Mouse (Mus musculus) heart, embryonic 16.5 days (tissue): Measurements from ENCODE around the gene Rccd1. TPM values are rescaled to one million over a fixed set of nuclear protein-coding genes. Genes with fewer than 3 reads are reported as not detected.
"Not testable (repeated sequence)": the region's sequence is repeated elsewhere in the genome, so short reads cannot be mapped to it uniquely, and the experiment has no call there.

ENCODE experiments used
- ATAC-seq: fragments of 200-750 bp; cut with Nextera tagmentation; replicated peaks from 2 replicates; pipeline ENCODE4 v1.8.0; 2017; ENCODE audit warnings: moderate number of reproducible peaks; ENCODE audit not compliant: insufficient read depth, low FRiP score; ENCODE audit errors: extremely low read depth
- H3K27ac ChIP-seq: fragments of 300-500 bp; sonication (generic); 2 replicates; pipeline ENCODE4 v1.5.1; 2014; ENCODE audit warnings: mild to moderate bottlenecking, low read length, control low read depth, moderate library complexity
- H3K27me3 ChIP-seq: fragments of 300-500 bp; sonication (generic); 2 replicates; pipeline ENCODE4 v1.6.1; 2014; ENCODE audit warnings: low read length, mixed read lengths; ENCODE audit not compliant: control insufficient read depth, insufficient read depth
- H3K36me3 ChIP-seq: fragments of 300-500 bp; sonication (generic); 2 replicates; pipeline ENCODE4 v1.6.1; 2014; ENCODE audit not compliant: control insufficient read depth, insufficient read depth
- H3K4me1 ChIP-seq: fragments of 300-500 bp; sonication (generic); 2 replicates; pipeline ENCODE4 v1.6.1; 2014; ENCODE audit warnings: low read length, mixed read lengths; ENCODE audit not compliant: control insufficient read depth, insufficient read depth
- H3K4me2 ChIP-seq: fragments of 300-500 bp; sonication (generic); 2 replicates; pipeline ENCODE4 v1.6.1; 2014; ENCODE audit warnings: low read depth, mild to moderate bottlenecking, control low read depth, low read length
- H3K4me3 ChIP-seq: fragments of 300-500 bp; sonication (generic); 2 replicates; pipeline ENCODE4 v1.5.1; 2014; ENCODE audit warnings: mild to moderate bottlenecking, control low read depth, low read length
- H3K9ac ChIP-seq: fragments of 300-500 bp; sonication (generic); 2 replicates; pipeline ENCODE4 v1.6.1; 2014; ENCODE audit warnings: low read length, control low read depth
- H3K9me3 ChIP-seq: fragments of 300-500 bp; sonication (generic); replicated peaks from 2 replicates; pipeline ENCODE4 v1.6.1; 2016; ENCODE audit warnings: low read length; ENCODE audit not compliant: control insufficient read depth
- WGBS: fragments of 180-500 bp; shearing (Covaris S2); extraction: QIAGEN DNeasy Blood & Tissue Kit; methylation state at CpG from one replicate; pipeline ENCODE4 v1.1.7; 2014; 5-methylcytosine and 5-hydroxymethylcytosine counted together
- polyA plus RNA-seq: library from polyadenylated mRNA; unstranded; fragments of >200 nt; fragmentation: Nextera tagmentation; extraction: Ambion mirVana; gene quantifications from 2 replicates; pipeline ENCODE4 v1.2.1, GENCODE M21; 2015

Rccd1 gene
- polyA plus RNA-seq, 1 experiment from 2014 or later: 6.5 TPM

GRCm38 (mm10) chr7:80324816-80325119 lies 514 bp upstream of the Rccd1 start:
- Histone ChIP-seq H3K4me1 (peaks cover 13% of the 10 kb centered on the region), H3K4me2 (peak overlapping the region; percentile 84; the same call in 1 of the 2 replicates), H3K36me3 (peaks cover 35% of the 10 kb centered on the region), H3K27ac (peak overlapping the region; percentile 91)
- not testable (repeated sequence) for H3K9ac ChIP-seq, H3K9me3 ChIP-seq, ATAC-seq, H3K27me3 ChIP-seq, H3K4me3 ChIP-seq
- 57% methylated on average over 4 of the region's 5 CpGs for WGBS

GRCm38 (mm10) chr7:80323336-80323735 lies 918 bp downstream of the Rccd1 start:
- H3K27ac ChIP-seq: peak overlapping the region; percentile 91
- no peaks in the 10 kb centered on the region for H3K27me3 ChIP-seq
- ATAC-seq: no peak
- H3K36me3 ChIP-seq: peaks cover 23% of the 10 kb centered on the region
- H3K9ac ChIP-seq: peak overlapping the region; percentile 75
- no peaks in the 10 kb centered on the region for H3K9me3 ChIP-seq
- H3K4me1 ChIP-seq: peaks cover 18% of the 10 kb centered on the region
- peak overlapping the region; percentile 60 for H3K4me3 ChIP-seq
- H3K4me2 ChIP-seq: peak overlapping the region; percentile 84
- WGBS: 15% methylated on average over 8 of the region's 8 CpGs

GRCm38 (mm10) chr7:80319846-80320496 lies 4.3 kb downstream of the Rccd1 start:
- H3K9ac ChIP-seq: 0 out of 2 replicates have a peak overlapping the region, but pooled peaks have one; percentile 10
- H3K4me2 ChIP-seq: no peak overlapping the region
- no peak overlapping the region for H3K27ac ChIP-seq
- ATAC-seq: no peak
- no peak overlapping the region for H3K4me3 ChIP-seq
- H3K36me3 ChIP-seq: peaks cover 19% of the 10 kb centered on the region
- H3K9me3 ChIP-seq: no peaks in the 10 kb centered on the region
- 66% methylated on average over 19 of the region's 19 CpGs for WGBS
- H3K4me1 ChIP-seq: peaks cover 17% of the 10 kb centered on the region
- H3K27me3 ChIP-seq: no peaks in the 10 kb centered on the region

- Histone ChIP-seq H3K36me3 (peaks cover 32% of the 10 kb centered on the region), H3K27ac (no peak overlapping the region), H3K4me2 (no peak overlapping the region), H3K4me3 (no peak overlapping the region), H3K27me3 (no peaks in the 10 kb centered on the region), H3K9ac (no peak overlapping the region), H3K4me1 (peaks cover 16% of the 10 kb centered on the region), H3K9me3 (no peaks in the 10 kb centered on the region)
- no peak for ATAC-seq
- WGBS: 80% methylated on average over 4 of the region's 4 CpGs
Measured at GRCm38 (mm10) chr7:80318670-80319069, 5.6 kb downstream of the Rccd1 start.

- WGBS: 80% methylated on average over 1 of the region's 1 CpGs
- peaks cover 42% of the 10 kb centered on the region for H3K36me3 ChIP-seq
- no peaks in the 10 kb centered on the region for H3K9me3 ChIP-seq
- no peak overlapping the region for H3K4me3 ChIP-seq
- H3K4me2 ChIP-seq: no peak overlapping the region
- no peak overlapping the region for H3K27ac ChIP-seq
- peaks cover 7% of the 10 kb centered on the region for H3K4me1 ChIP-seq
- no peak for ATAC-seq
- H3K27me3 ChIP-seq: no peaks in the 10 kb centered on the region
- no peak overlapping the region for H3K9ac ChIP-seq
Measured at GRCm38 (mm10) chr7:80317439-80318115, 6.7 kb downstream of the Rccd1 start.

GRCm38 (mm10) chr7:80315733-80316132 lies 8.5 kb downstream of the Rccd1 start:
- H3K27ac ChIP-seq: no peak overlapping the region
- ATAC-seq: no peak
- H3K4me1 ChIP-seq: peaks cover 7% of the 10 kb centered on the region
- H3K4me3 ChIP-seq: no peak overlapping the region
- no peak overlapping the region for H3K4me2 ChIP-seq
- H3K36me3 ChIP-seq: peaks cover 53% of the 10 kb centered on the region
- no peaks in the 10 kb centered on the region for H3K9me3 ChIP-seq
- 77% methylated on average over 2 of the region's 2 CpGs for WGBS
- H3K27me3 ChIP-seq: no peaks in the 10 kb centered on the region
- no peak overlapping the region for H3K9ac ChIP-seq

- Histone ChIP-seq H3K36me3 (peaks cover 74% of the 10 kb centered on the region), H3K9me3 (no peaks in the 10 kb centered on the region), H3K27ac (no peak overlapping the region), H3K27me3 (no peaks in the 10 kb centered on the region), H3K4me3 (no peak overlapping the region), H3K4me1 (no peaks in the 10 kb centered on the region), H3K4me2 (no peak overlapping the region), H3K9ac (no peak overlapping the region)
- 78% methylated on average over 7 of the region's 7 CpGs for WGBS
- no peak for ATAC-seq
Measured at GRCm38 (mm10) chr7:80310771-80311170, 13.5 kb downstream of the Rccd1 start.

- WGBS: 84% methylated on average over 3 of the region's 3 CpGs
- Histone ChIP-seq H3K27me3 (no peaks in the 10 kb centered on the region), H3K4me2 (no peak overlapping the region), H3K36me3 (peaks cover 68% of the 10 kb centered on the region), H3K9me3 (no peaks in the 10 kb centered on the region), H3K4me3 (no peak overlapping the region), H3K9ac (no peak overlapping the region), H3K27ac (no peak overlapping the region), H3K4me1 (no peaks in the 10 kb centered on the region)
- ATAC-seq: no peak
Measured at GRCm38 (mm10) chr7:80307766-80308165, 16.5 kb downstream of the Rccd1 start.

- Histone ChIP-seq H3K27me3 (no peaks in the 10 kb centered on the region), H3K36me3 (peaks cover 49% of the 10 kb centered on the region), H3K4me1 (peaks cover 9% of the 10 kb centered on the region), H3K4me3 (no peak overlapping the region), H3K9me3 (no peaks in the 10 kb centered on the region), H3K27ac (no peak overlapping the region), H3K9ac (no peak overlapping the region), H3K4me2 (no peak overlapping the region)
- WGBS: 88% methylated on average over 2 of the region's 2 CpGs
- no peak for ATAC-seq
Measured at GRCm38 (mm10) chr7:80301522-80301921, 22.7 kb downstream of the Rccd1 start.
